ENCODE assay signal across 8 mouse cellular contexts in genomic region chr11:61504713-61505257, GRCm38 (mm10). TPM values are rescaled to one million over a fixed set of nuclear protein-coding genes. Genes with fewer than 3 reads are reported as not detected.
A peak's percentile ranks its signal among the peaks of the same experiment; 100 is the strongest.
DNase-seq lines count a peak whose midpoint lies in the region; ATAC-seq and TF ChIP-seq lines count a peak whose summit lies in the region.

Gene B9d1, plus strand, starts transcription at chr11:61505144.

- H3K27me3 ChIP-seq in heart, embryonic 12.5 days (replicated peaks): no peaks in the 10 kb centered on the region
- H3K27me3 ChIP-seq in kidney, postnatal 0 days (ENCODE audit: insufficient read depth, low read length): no peaks in the 10 kb centered on the region
- H3K27me3 ChIP-seq in liver, embryonic 11.5 days (replicated peaks; ENCODE audit: control insufficient read depth, insufficient read depth, low read length): no peaks in the 10 kb centered on the region
- H3K27me3 ChIP-seq in stomach, embryonic 14.5 days (ENCODE audit: control insufficient read depth, insufficient read depth, low read length): no peaks in the 10 kb centered on the region

- H3K27ac ChIP-seq in heart, embryonic 12.5 days (ENCODE audit: poor library complexity, severe bottlenecking): peak within 1 kb of the TSS; percentile 41
- peak within 1 kb of the TSS; percentile 73 for H3K27ac ChIP-seq in kidney, postnatal 0 days
- no peak within 1 kb of the TSS for H3K27ac ChIP-seq in liver, embryonic 11.5 days (ENCODE audit: low read depth, low read length)
- 0 out of 2 replicates have a peak within 1 kb of the TSS, but pooled peaks have one; percentile 22 for H3K27ac ChIP-seq in stomach, embryonic 14.5 days (ENCODE audit: low read length)

- no peaks in the 10 kb centered on the region for H3K9me3 ChIP-seq in heart, embryonic 12.5 days (replicated peaks)
- H3K9me3 ChIP-seq in kidney, postnatal 0 days (replicated peaks; ENCODE audit: low read length): no peaks in the 10 kb centered on the region
- no peaks in the 10 kb centered on the region for H3K9me3 ChIP-seq in liver, embryonic 11.5 days (ENCODE audit: control insufficient read depth, low read length)
- no peaks in the 10 kb centered on the region for H3K9me3 ChIP-seq in stomach, embryonic 14.5 days (ENCODE audit: control insufficient read depth, low read depth, low read length)

- peak; percentile 81 for ATAC-seq in erythroid progenitor cell, adult 5-6 weeks (replicated peaks; ENCODE audit: low FRiP score, poor library complexity, severe bottlenecking)
- ATAC-seq in heart, embryonic 12.5 days (ENCODE audit: insufficient number of reproducible peaks, low FRiP score): peak; percentile 88
- peak; percentile 89 for ATAC-seq in kidney, postnatal 0 days (replicated peaks; ENCODE audit: low FRiP score, low read depth)
- ATAC-seq in liver, embryonic 11.5 days (replicated peaks; ENCODE audit: low FRiP score): peak; percentile 85
- ATAC-seq in stomach, embryonic 14.5 days (ENCODE audit: insufficient number of reproducible peaks, insufficient read depth, low FRiP score, low read depth): peak; percentile 86

- H3K36me3 ChIP-seq in heart, embryonic 12.5 days: no peaks in the 10 kb centered on the region; the same call in 1 of the 2 replicates
- no peaks in the 10 kb centered on the region for H3K36me3 ChIP-seq in kidney, postnatal 0 days (ENCODE audit: insufficient read depth, low read length)
- H3K36me3 ChIP-seq in liver, embryonic 11.5 days (ENCODE audit: control insufficient read depth, insufficient read depth, low read length): no peaks in the 10 kb centered on the region
- no peaks in the 10 kb centered on the region; the same call in 1 of the 2 replicates for H3K36me3 ChIP-seq in stomach, embryonic 14.5 days (ENCODE audit: control insufficient read depth, insufficient read depth, low read length)

- H3K4me2 ChIP-seq in heart, embryonic 12.5 days: peak within 1 kb of the TSS; percentile 80
- peak within 1 kb of the TSS; percentile 67 for H3K4me2 ChIP-seq in kidney, postnatal 0 days (ENCODE audit: low read length)
- peak within 1 kb of the TSS; percentile 86 for H3K4me2 ChIP-seq in liver, embryonic 11.5 days
- H3K4me2 ChIP-seq in stomach, embryonic 14.5 days (replicated peaks; ENCODE audit: low read depth, low read length): peak within 1 kb of the TSS; percentile 68

- H3K4me3 ChIP-seq in heart, embryonic 12.5 days: peak within 1 kb of the TSS; percentile 63
- peak within 1 kb of the TSS; percentile 48 for H3K4me3 ChIP-seq in kidney, postnatal 0 days (replicated peaks; ENCODE audit: low read depth, low read length)
- H3K4me3 ChIP-seq in liver, embryonic 11.5 days (ENCODE audit: low read depth, low read length): peak within 1 kb of the TSS; percentile 65
- H3K4me3 ChIP-seq in stomach, embryonic 14.5 days (ENCODE audit: low read depth, low read length): peak within 1 kb of the TSS; percentile 62

- H3K9ac ChIP-seq in heart, embryonic 12.5 days: peak within 1 kb of the TSS; percentile 69
- H3K9ac ChIP-seq in kidney, postnatal 0 days (ENCODE audit: low read depth, low read length): peak within 1 kb of the TSS; percentile 62
- H3K9ac ChIP-seq in liver, embryonic 11.5 days (ENCODE audit: low read depth, low read length): peak within 1 kb of the TSS; percentile 79
- H3K9ac ChIP-seq in stomach, embryonic 14.5 days (replicated peaks; ENCODE audit: low read depth, low read length): peak within 1 kb of the TSS; percentile 45

- peaks cover 11% of the 10 kb centered on the region for H3K4me1 ChIP-seq in heart, embryonic 12.5 days (replicated peaks)
- 0 out of 2 replicates have a peak, but pooled peaks cover 7% of the 10 kb centered on the region for H3K4me1 ChIP-seq in kidney, postnatal 0 days (replicated peaks; ENCODE audit: insufficient read depth, low read length)
- H3K4me1 ChIP-seq in liver, embryonic 11.5 days (replicated peaks; ENCODE audit: control insufficient read depth, insufficient read depth, low read length): peaks cover 2% of the 10 kb centered on the region
- H3K4me1 ChIP-seq in stomach, embryonic 14.5 days (ENCODE audit: control insufficient read depth, insufficient read depth, low read length): peaks cover 6% of the 10 kb centered on the region; the same call in 1 of the 2 replicates

- under 1% methylated on average over 39 of the region's 39 CpGs for WGBS in heart, embryonic 12.5 days
- WGBS in kidney, postnatal 0 days: under 1% methylated on average over 39 of the region's 39 CpGs
- WGBS in liver, embryonic 11.5 days: 1% methylated on average over 39 of the region's 39 CpGs
- WGBS in stomach, embryonic 14.5 days: under 1% methylated on average over 39 of the region's 39 CpGs

- TF ChIP-seq CTCF in kidney, postnatal 0 days (IDR thresholded peaks at IDR 0.05; ENCODE audit: low read depth): peak; percentile 98

- DNase-seq in CD4-positive helper T cell, adult 2 months (ENCODE audit: low read depth, low spot score): peak; percentile 96
- DNase-seq in brain, embryonic 18.5 days (ENCODE audit: low read depth, low spot score): peak; percentile 95
- DNase-seq in kidney, postnatal 0 days (ENCODE audit: low spot score): peak; percentile 96
- peak; percentile 89 for DNase-seq in liver, embryonic 11.5 days (ENCODE audit: low spot score)
- DNase-seq in naive thymus-derived CD4-positive, alpha-beta T cell, adult 2 months (ENCODE audit: low read depth): peak; percentile 99

RNA-seq across cellular contexts. Expression of gene B9d1, which starts in this region (rescaled TPM):
- total RNA-seq in erythroid progenitor cell, adult 5-6 weeks (2015; ENCODE audit: low replicate concordance): not detected in 2 replicates
- total RNA-seq in erythroid progenitor cell, adult 5-6 weeks (2017; ENCODE audit: low replicate concordance): not detected in 2 replicates
- polyA plus RNA-seq in heart, embryonic 12.5 days (2016; fragmentation: Nextera tagmentation; extraction: Ambion mirVana): 9.0 and 11.0 TPM in 2 replicates
- polyA plus RNA-seq in kidney, postnatal 0 days (2015; fragmentation: Nextera tagmentation; extraction: Ambion mirVana): 32.9 and 33.8 TPM in 2 replicates
- 10.2 and 11.1 TPM in 2 replicates for polyA plus RNA-seq in liver, embryonic 11.5 days (2014; fragmentation: Nextera tagmentation; extraction: Ambion mirVana)
- 29.6 and 43.7 TPM in 2 replicates for polyA plus RNA-seq in stomach, embryonic 14.5 days (2014; fragmentation: Nextera tagmentation; extraction: Ambion mirVana)

Comparison
In these comparisons a context has a peak if more than half of its experiments do, and no peak if none do; other contexts are left out.
1. Peak in ATAC-seq in erythroid progenitor cell, adult 5-6 weeks; RNA of the gene not detected or under 1 TPM.